In the genomic region with DNA sequence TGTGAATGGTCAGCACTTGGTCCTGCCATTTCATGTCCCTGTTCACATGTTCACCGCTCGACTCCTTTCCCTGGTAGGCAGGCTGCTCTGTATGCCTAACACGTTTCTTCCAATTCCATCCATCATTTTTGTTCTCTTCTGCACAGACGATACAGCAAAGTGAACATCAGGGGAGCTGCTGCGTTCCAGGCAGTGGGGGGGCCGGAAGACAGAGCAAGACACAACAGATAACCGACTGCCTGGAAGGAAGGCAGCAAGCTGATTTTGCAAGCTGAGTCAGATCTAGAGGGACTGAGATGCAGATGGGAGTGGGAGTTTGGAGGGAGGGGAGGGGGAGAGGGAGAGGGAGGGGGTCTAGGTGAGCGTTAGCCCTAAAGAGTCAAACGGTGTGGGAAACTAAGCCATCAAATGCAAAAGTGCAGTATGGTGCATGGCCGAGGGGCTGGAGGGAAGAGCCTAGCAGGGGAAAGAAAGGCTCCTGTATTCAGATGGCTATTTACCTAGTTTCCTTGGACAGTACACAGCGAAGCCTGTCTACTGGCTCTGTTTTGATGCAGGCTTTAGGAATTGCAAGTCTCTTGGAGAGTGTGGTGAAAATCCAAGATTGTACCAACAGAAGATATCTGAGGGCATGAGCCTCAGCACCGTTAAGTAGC, we compare ENCODE assay signal across 15 mouse cellular contexts.
DNase-seq lines count a peak whose midpoint lies in the region; ATAC-seq lines count a peak whose summit lies in the region.
"Had no signal": no experiment of that assay in that cellular context is flagged by ENCODE, and none has a peak within 500 bp of the region (broad histone marks: within the 10 kb centered on the region; RNA-seq: fewer than 3 reads in every experiment).

No protein-coding gene starts in this region.

- H3K4me2 ChIP-seq in forebrain, embryonic 16.5 days (ENCODE audit: low read length) = no peak overlapping the region
- H3K4me2 ChIP-seq in midbrain, embryonic 16.5 days (ENCODE audit: low read length) = 0 out of 2 replicates have a peak overlapping the region, but pooled peaks have one; percentile 3
- no peak overlapping the region for H3K4me2 ChIP-seq in kidney, embryonic 16.5 days (replicated peaks; ENCODE audit: low read depth, low read length)
- H3K4me2 ChIP-seq: liver, embryonic 12.5 days had no signal

- H3K27ac ChIP-seq in heart, embryonic 10.5 days = 0 out of 2 replicates have a peak overlapping the region, but pooled peaks have one; percentile 1
- H3K27ac ChIP-seq in forebrain, embryonic 16.5 days (ENCODE audit: low read length) = no peak overlapping the region
- no peak overlapping the region for H3K27ac ChIP-seq in midbrain, embryonic 16.5 days (ENCODE audit: low read length)
- H3K27ac ChIP-seq in kidney, embryonic 16.5 days (ENCODE audit: low read length) = no peak overlapping the region
- H3K27ac ChIP-seq: liver, embryonic 12.5 days had no signal

- H3K4me3 ChIP-seq in heart, embryonic 10.5 days = no peak overlapping the region
- H3K4me3 ChIP-seq in forebrain, embryonic 16.5 days (replicated peaks; ENCODE audit: low read length) = no peak overlapping the region
- no peak overlapping the region for H3K4me3 ChIP-seq in midbrain, embryonic 16.5 days (ENCODE audit: low read depth, low read length)
- no peak overlapping the region for H3K4me3 ChIP-seq in kidney, embryonic 16.5 days (ENCODE audit: low read length)
- H3K4me3 ChIP-seq: erythroblast, embryonic 14.5 days; liver, embryonic 12.5 days had no signal

- 48% methylated on average over 12 of the region's 12 CpGs for WGBS in heart, embryonic 10.5 days
- 51% methylated on average over 12 of the region's 12 CpGs for WGBS in forebrain, embryonic 16.5 days
- 48% methylated on average over 12 of the region's 12 CpGs for WGBS in midbrain, embryonic 16.5 days
- WGBS in kidney, embryonic 16.5 days = 58% methylated on average over 12 of the region's 12 CpGs

- H3K9me3 ChIP-seq in heart, embryonic 10.5 days = no peaks in the 10 kb centered on the region
- no peaks in the 10 kb centered on the region for H3K9me3 ChIP-seq in forebrain, embryonic 16.5 days (ENCODE audit: control insufficient read depth, low read length)
- H3K9me3 ChIP-seq in midbrain, embryonic 16.5 days (replicated peaks; ENCODE audit: control insufficient read depth, low read length, poor library complexity, severe bottlenecking) = no peaks in the 10 kb centered on the region
- H3K9me3 ChIP-seq in kidney, embryonic 16.5 days (ENCODE audit: low read length) = no peaks in the 10 kb centered on the region
- H3K9me3 ChIP-seq: G1E; liver, embryonic 12.5 days had no signal

- peaks cover 12% of the 10 kb centered on the region for H3K4me1 ChIP-seq in heart, embryonic 10.5 days
- no peaks in the 10 kb centered on the region for H3K4me1 ChIP-seq in forebrain, embryonic 16.5 days (replicated peaks; ENCODE audit: control insufficient read depth, insufficient read depth, low read length)
- no peaks in the 10 kb centered on the region for H3K4me1 ChIP-seq in midbrain, embryonic 16.5 days (ENCODE audit: control insufficient read depth, insufficient read depth, low read length)
- H3K4me1 ChIP-seq in kidney, embryonic 16.5 days (ENCODE audit: insufficient read depth, low read length) = no peaks in the 10 kb centered on the region
- H3K4me1 ChIP-seq: liver, embryonic 12.5 days had no signal

- peak; percentile 71 for ATAC-seq in forebrain, embryonic 16.5 days
- peak; percentile 85 for ATAC-seq in midbrain, embryonic 16.5 days
- no peak for ATAC-seq in kidney, embryonic 16.5 days (ENCODE audit: low FRiP score, low TSS enrichment)
- ATAC-seq: liver, embryonic 12.5 days had no signal

- no peaks in the 10 kb centered on the region for H3K27me3 ChIP-seq in heart, embryonic 10.5 days (ENCODE audit: insufficient read depth, poor library complexity, severe bottlenecking)
- peaks cover 47% of the 10 kb centered on the region for H3K27me3 ChIP-seq in forebrain, embryonic 16.5 days (replicated peaks; ENCODE audit: control insufficient read depth, insufficient read depth, low read length)
- no peaks in the 10 kb centered on the region for H3K27me3 ChIP-seq in midbrain, embryonic 16.5 days (ENCODE audit: control insufficient read depth, insufficient read depth, low read depth, low read length)
- H3K27me3 ChIP-seq in kidney, embryonic 16.5 days (ENCODE audit: insufficient read depth, low read length) = no peaks in the 10 kb centered on the region

- no peaks in the 10 kb centered on the region for H3K36me3 ChIP-seq in heart, embryonic 10.5 days
- no peaks in the 10 kb centered on the region for H3K36me3 ChIP-seq in forebrain, embryonic 16.5 days (ENCODE audit: control insufficient read depth, insufficient read depth)
- H3K36me3 ChIP-seq in midbrain, embryonic 16.5 days (ENCODE audit: control insufficient read depth, insufficient read depth, low read length) = no peaks in the 10 kb centered on the region
- no peaks in the 10 kb centered on the region for H3K36me3 ChIP-seq in kidney, embryonic 16.5 days (ENCODE audit: insufficient read depth, low read length)
- H3K36me3 ChIP-seq: G1E; liver, embryonic 12.5 days had no signal

- DNase-seq in heart, embryonic 10.5 days (ENCODE audit: low spot score) = no peak
- DNase-seq in heart, adult 18-20 months = no peak
- peak; percentile 11 to 19 for DNase-seq in layer of hippocampus, adult 18-20 months (ENCODE audit: low spot score in 2 of 2)
- no peak for DNase-seq in cerebellum, postnatal 4 days (ENCODE audit: low spot score in 2 of 2)
- no peak for DNase-seq in cerebellum, adult 9-11 months
- DNase-seq: adrenal gland, postnatal 36 days; cerebellum, adult 11-12 months; kidney, postnatal 10 days; retina, postnatal 1 day had no signal

- H3K9ac ChIP-seq in forebrain, embryonic 16.5 days (replicated peaks; ENCODE audit: low read depth, low read length) = no peak overlapping the region
- no peak overlapping the region for H3K9ac ChIP-seq in midbrain, embryonic 16.5 days (ENCODE audit: low read depth, low read length)
- no peak overlapping the region for H3K9ac ChIP-seq in kidney, embryonic 16.5 days (replicated peaks; ENCODE audit: low read length)
- H3K9ac ChIP-seq: liver, embryonic 12.5 days had no signal

Comparison
In these comparisons a context has a peak if more than half of its experiments do, and no peak if none do; other contexts are left out.
1. DNase-seq: peak in layer of hippocampus, adult 18-20 months (2 of 2); none in heart, embryonic 10.5 days (single experiment), heart, adult 18-20 months (0 of 2), cerebellum, postnatal 4 days (0 of 2) and cerebellum, adult 9-11 months (single experiment).